Mouse (Mus musculus): ENCODE data around the gene Cacnb4.

GRCm38 (mm10) chr2:52406480-52406879 lies 270.2 kb downstream of the Cacnb4 start:
- no peak for TF ChIP-seq EP300 (IDR thresholded peaks at IDR 0.05)
- TF ChIP-seq CTCF (IDR thresholded peaks at IDR 0.05) = peak; percentile 67

Data from lung, postnatal 0 days (tissue).